Mouse (Mus musculus) myocyte (in vitro differentiated cells): Measurements from ENCODE around the gene Nfkbil1.

ENCODE experiments used
- MYOG ChIP-seq, 3 experiments: IDR thresholded peaks; one replicate each; pipeline ENCODE4 v1.6.1; 2011; ENCODE audit warnings: control low read depth in 2 of 3, low read depth in 2 of 3, mild to moderate bottlenecking in 2 of 3; ENCODE audit not compliant: insufficient read length in 2 of 3, control insufficient read depth in 1 of 3, insufficient read depth in 1 of 3
- USF1 ChIP-seq: IDR thresholded peaks from one replicate; pipeline ENCODE4 v1.6.1; 2011; ENCODE audit warnings: low read depth, mild to moderate bottlenecking, control low read depth, moderate library complexity

GRCm38 (mm10) chr17:35255301-35255700 lies 19.7 kb upstream of the Nfkbil1 start:
- TF ChIP-seq MYOG (IDR thresholded peaks at IDR 0.05; ENCODE audit: control insufficient read depth in 1 of 3, insufficient read depth in 1 of 3, insufficient read length in 2 of 3, low read depth in 2 of 3) (no peak), USF1 (no peak)
